In genomic region chr16:73279951-73280350, GRCm38 (mm10) we compare ENCODE assay signal across 19 mouse cellular contexts.
A peak's percentile ranks its signal among the peaks of the same experiment; 100 is the strongest.
DNase-seq lines count a peak whose midpoint lies in the region; ATAC-seq lines count a peak whose summit lies in the region.
"Had no signal": no experiment of that assay in that cellular context is flagged by ENCODE, and none has a peak within 500 bp of the region (broad histone marks: within the 10 kb centered on the region; RNA-seq: fewer than 3 reads in every experiment).

No protein-coding gene starts in this region.

- H3K9me3 ChIP-seq in hindbrain, embryonic 11.5 days (ENCODE audit: control insufficient read depth, low read length): no peaks in the 10 kb centered on the region
- no peaks in the 10 kb centered on the region for H3K9me3 ChIP-seq in hindbrain, embryonic 13.5 days
- H3K9me3 ChIP-seq in limb, embryonic 11.5 days (ENCODE audit: control insufficient read depth, low read length): no peaks in the 10 kb centered on the region
- no peaks in the 10 kb centered on the region for H3K9me3 ChIP-seq in neural tube, embryonic 13.5 days
- H3K9me3 ChIP-seq: limb, embryonic 15.5 days; stomach, embryonic 15.5 days had no signal

- ATAC-seq in hindbrain, embryonic 11.5 days (ENCODE audit: low FRiP score): no peak
- no peak for ATAC-seq in hindbrain, embryonic 13.5 days (ENCODE audit: low FRiP score)
- no peak for ATAC-seq in limb, embryonic 11.5 days (ENCODE audit: insufficient number of reproducible peaks, low FRiP score, low TSS enrichment, low read depth)
- peak; percentile 56 for ATAC-seq in neural tube, embryonic 13.5 days (ENCODE audit: low read depth)
- ATAC-seq: forebrain, postnatal 0 days had no signal

- H3K27me3 ChIP-seq in hindbrain, embryonic 11.5 days (ENCODE audit: control insufficient read depth, insufficient read depth, low read length): no peaks in the 10 kb centered on the region
- H3K27me3 ChIP-seq in hindbrain, embryonic 13.5 days: no peaks in the 10 kb centered on the region
- no peaks in the 10 kb centered on the region for H3K27me3 ChIP-seq in limb, embryonic 11.5 days (ENCODE audit: control insufficient read depth, insufficient read depth, low read length)
- H3K27me3 ChIP-seq in neural tube, embryonic 13.5 days: no peaks in the 10 kb centered on the region
- H3K27me3 ChIP-seq: CH12.LX; limb, embryonic 15.5 days; megakaryocyte, embryonic 14.5 days; stomach, embryonic 15.5 days had no signal

- WGBS in hindbrain, embryonic 11.5 days: 57% methylated on average over 11 of the region's 11 CpGs
- 53% methylated on average over 11 of the region's 11 CpGs for WGBS in hindbrain, embryonic 13.5 days
- 24% methylated on average over 11 of the region's 11 CpGs for WGBS in limb, embryonic 11.5 days
- 35% methylated on average over 11 of the region's 11 CpGs for WGBS in neural tube, embryonic 13.5 days

- H3K36me3 ChIP-seq in hindbrain, embryonic 11.5 days (ENCODE audit: control insufficient read depth, insufficient read depth, low read length): no peaks in the 10 kb centered on the region
- no peaks in the 10 kb centered on the region for H3K36me3 ChIP-seq in hindbrain, embryonic 13.5 days
- no peaks in the 10 kb centered on the region for H3K36me3 ChIP-seq in limb, embryonic 11.5 days (ENCODE audit: control insufficient read depth, insufficient read depth, low read length)
- H3K36me3 ChIP-seq in neural tube, embryonic 13.5 days: no peaks in the 10 kb centered on the region
- H3K36me3 ChIP-seq: limb, embryonic 15.5 days; stomach, embryonic 15.5 days had no signal

- DNase-seq in hindbrain, embryonic 11.5 days (ENCODE audit: low spot score): peak; percentile 10
- peak; percentile 11 to 12 for DNase-seq in kidney, postnatal 4 days
- no peak for DNase-seq in kidney, adult 9 months
- no peak for DNase-seq in limb, embryonic 11.5 days (ENCODE audit: low spot score)
- DNase-seq in Muller cell, postnatal 12 days (ENCODE audit: inconsistent ontology term): no peak
- no peak for DNase-seq in urinary bladder, adult 2 months (ENCODE audit: low spot score)
- DNase-seq: adrenal gland, postnatal 10 days; cerebellum, adult 11-12 months; cerebellum, postnatal 36 days; forebrain, postnatal 0 days; heart, adult 18-20 months; kidney, postnatal 10 days; lung, postnatal 14 days had no signal

- H3K4me1 ChIP-seq in hindbrain, embryonic 11.5 days (replicated peaks; ENCODE audit: control insufficient read depth, insufficient read depth, low read length): no peaks in the 10 kb centered on the region
- H3K4me1 ChIP-seq in hindbrain, embryonic 13.5 days (replicated peaks): peaks cover 5% of the 10 kb centered on the region; the same call in 1 of the 2 replicates
- no peaks in the 10 kb centered on the region for H3K4me1 ChIP-seq in limb, embryonic 11.5 days (ENCODE audit: control insufficient read depth, insufficient read depth, low read length)
- peaks cover 12% of the 10 kb centered on the region; the same call in 1 of the 2 replicates for H3K4me1 ChIP-seq in neural tube, embryonic 13.5 days (replicated peaks)
- H3K4me1 ChIP-seq: limb, embryonic 15.5 days; megakaryocyte, embryonic 14.5 days; stomach, embryonic 15.5 days had no signal

- no peak overlapping the region for H3K27ac ChIP-seq in hindbrain, embryonic 11.5 days (ENCODE audit: low read depth, low read length)
- H3K27ac ChIP-seq in hindbrain, embryonic 13.5 days: no peak overlapping the region
- no peak overlapping the region for H3K27ac ChIP-seq in limb, embryonic 11.5 days (replicated peaks; ENCODE audit: low read depth, low read length)
- no peak overlapping the region; the same call in 1 of the 2 replicates for H3K27ac ChIP-seq in neural tube, embryonic 13.5 days (replicated peaks)
- H3K27ac ChIP-seq: limb, embryonic 15.5 days; stomach, embryonic 15.5 days had no signal

- no peak overlapping the region for H3K4me3 ChIP-seq in hindbrain, embryonic 11.5 days (ENCODE audit: low read depth, low read length)
- no peak overlapping the region for H3K4me3 ChIP-seq in hindbrain, embryonic 13.5 days
- no peak overlapping the region for H3K4me3 ChIP-seq in limb, embryonic 11.5 days (ENCODE audit: low read depth, low read length)
- no peak overlapping the region for H3K4me3 ChIP-seq in neural tube, embryonic 13.5 days
- H3K4me3 ChIP-seq: limb, embryonic 15.5 days; megakaryocyte, embryonic 14.5 days; stomach, embryonic 15.5 days had no signal

- no peak overlapping the region for H3K9ac ChIP-seq in hindbrain, embryonic 11.5 days (ENCODE audit: low read depth, low read length)
- no peak overlapping the region for H3K9ac ChIP-seq in hindbrain, embryonic 13.5 days
- H3K9ac ChIP-seq in limb, embryonic 11.5 days (ENCODE audit: low read length): no peak overlapping the region
- H3K9ac ChIP-seq in neural tube, embryonic 13.5 days: no peak overlapping the region; the same call in 1 of the 2 replicates
- H3K9ac ChIP-seq: forebrain, postnatal 0 days; limb, embryonic 15.5 days; stomach, embryonic 15.5 days had no signal

- no peak overlapping the region for H3K4me2 ChIP-seq in hindbrain, embryonic 11.5 days (replicated peaks; ENCODE audit: low read depth, low read length)
- H3K4me2 ChIP-seq in hindbrain, embryonic 13.5 days: no peak overlapping the region
- H3K4me2 ChIP-seq in limb, embryonic 11.5 days (ENCODE audit: low read depth, severe bottlenecking): peak overlapping the region; percentile 10; the same call in 1 of the 2 replicates
- peak overlapping the region; percentile 37 for H3K4me2 ChIP-seq in neural tube, embryonic 13.5 days
- H3K4me2 ChIP-seq: limb, embryonic 15.5 days; stomach, embryonic 15.5 days had no signal

Comparison
In these comparisons a context has a peak if more than half of its experiments do, and no peak if none do; other contexts are left out.
1. DNase-seq: peak in hindbrain, embryonic 11.5 days (single experiment) and kidney, postnatal 4 days (2 of 2); none in kidney, adult 9 months (single experiment), limb, embryonic 11.5 days (single experiment), Muller cell, postnatal 12 days (single experiment) and urinary bladder, adult 2 months (single experiment).
2. H3K4me2 ChIP-seq: peak in limb, embryonic 11.5 days (single experiment) and neural tube, embryonic 13.5 days (single experiment); none in hindbrain, embryonic 11.5 days (single experiment) and hindbrain, embryonic 13.5 days (single experiment).